Mouse (Mus musculus) hindlimb bud, embryonic 11.5 days (tissue): Measurements from ENCODE around the gene Ugt1a10.

Experiments used
- DNase-seq: peaks from one replicate; pipeline ENCODE4 v3.0.0-alpha.2; 2012; ENCODE audit warnings: low read depth, low spot score; ENCODE audit errors: extremely low spot score

Gene Ugt1a10

GRCm38 (mm10) chr1:88253106-88253505, 197.9 kb downstream of the Ugt1a10 start:
- no peak for DNase-seq

DNA sequence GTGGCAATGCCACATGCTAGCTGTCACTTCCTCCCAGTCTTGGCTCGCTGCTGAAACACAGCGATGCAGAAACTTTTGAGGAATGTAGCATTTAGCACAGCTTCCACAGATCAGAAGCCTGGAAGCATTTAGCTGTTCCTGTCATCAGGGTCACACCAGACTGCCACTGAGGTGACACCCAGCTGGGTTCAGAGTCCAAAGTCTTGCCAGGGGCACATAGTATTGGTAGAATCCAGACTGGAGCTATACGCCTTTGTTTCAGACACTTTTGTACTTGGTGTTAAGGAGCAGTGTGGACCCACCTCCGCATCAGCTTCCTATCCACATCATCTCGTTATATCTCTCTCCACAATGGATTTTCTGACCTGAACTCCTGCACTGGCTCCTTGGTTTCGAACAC, 198.4 kb downstream of the Ugt1a10 start:
- DNase-seq = no peak

- no peak for DNase-seq
Measured at GRCm38 (mm10) chr1:88254793-88255465, 199.7 kb downstream of the Ugt1a10 start.

DNA sequence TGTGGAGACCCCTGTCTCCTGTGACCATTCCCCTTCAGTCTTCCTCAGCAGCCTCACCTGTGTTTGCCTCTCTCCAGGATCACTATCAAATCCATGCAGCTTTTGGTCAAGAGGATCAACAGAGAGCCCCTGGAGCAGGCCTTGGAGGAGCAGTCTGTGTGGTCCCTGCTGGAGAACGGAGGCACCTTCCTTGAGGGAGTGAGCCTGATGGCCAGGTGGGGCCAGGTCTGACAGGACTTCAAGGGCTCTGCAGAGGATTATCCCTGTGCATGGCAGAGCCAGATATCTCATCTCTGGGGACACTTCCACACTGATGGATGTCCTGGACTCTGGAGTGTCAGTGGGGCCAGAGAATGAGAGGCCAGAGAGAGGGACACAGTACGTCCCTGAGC, 200.3 kb downstream of the Ugt1a10 start:
- DNase-seq = no peak

DNA sequence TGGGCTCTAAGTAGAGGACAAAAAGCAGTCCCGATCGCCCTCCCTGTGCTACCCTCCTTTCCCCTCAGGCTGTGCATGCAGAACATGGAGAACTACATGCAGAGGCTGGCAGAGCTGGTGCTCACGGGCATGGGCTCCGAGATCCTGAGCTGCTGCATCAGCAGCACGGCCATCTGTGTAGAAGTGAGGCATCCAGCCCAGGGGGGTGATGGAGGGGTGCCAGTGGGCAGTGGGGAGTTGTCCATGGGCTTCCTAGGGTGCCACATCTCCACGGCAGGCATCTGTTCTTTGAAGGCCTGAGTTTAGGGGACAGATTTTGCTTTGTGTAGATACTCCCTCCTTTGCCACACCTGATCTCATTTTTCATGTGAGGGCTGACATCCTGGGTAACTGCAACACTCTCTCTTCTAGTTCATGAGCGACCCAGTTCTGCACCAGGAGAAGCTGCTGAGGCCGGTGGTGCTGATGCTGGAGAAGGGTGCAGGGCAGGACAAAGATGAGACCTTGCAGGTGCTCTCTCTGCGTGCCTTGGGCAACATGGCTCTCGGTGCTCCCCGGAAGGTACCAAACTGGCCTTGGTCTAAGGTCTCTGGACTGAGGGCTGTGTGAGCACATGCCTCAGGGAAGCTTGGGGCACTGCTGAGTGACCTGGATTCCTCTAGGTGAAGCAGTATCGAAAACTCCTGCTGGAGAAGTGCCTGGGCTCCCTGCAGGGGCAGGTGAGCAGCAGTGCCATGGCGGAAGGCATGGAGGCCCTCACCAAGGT, 201.0 kb downstream of the Ugt1a10 start:
- no peak for DNase-seq

DNA sequence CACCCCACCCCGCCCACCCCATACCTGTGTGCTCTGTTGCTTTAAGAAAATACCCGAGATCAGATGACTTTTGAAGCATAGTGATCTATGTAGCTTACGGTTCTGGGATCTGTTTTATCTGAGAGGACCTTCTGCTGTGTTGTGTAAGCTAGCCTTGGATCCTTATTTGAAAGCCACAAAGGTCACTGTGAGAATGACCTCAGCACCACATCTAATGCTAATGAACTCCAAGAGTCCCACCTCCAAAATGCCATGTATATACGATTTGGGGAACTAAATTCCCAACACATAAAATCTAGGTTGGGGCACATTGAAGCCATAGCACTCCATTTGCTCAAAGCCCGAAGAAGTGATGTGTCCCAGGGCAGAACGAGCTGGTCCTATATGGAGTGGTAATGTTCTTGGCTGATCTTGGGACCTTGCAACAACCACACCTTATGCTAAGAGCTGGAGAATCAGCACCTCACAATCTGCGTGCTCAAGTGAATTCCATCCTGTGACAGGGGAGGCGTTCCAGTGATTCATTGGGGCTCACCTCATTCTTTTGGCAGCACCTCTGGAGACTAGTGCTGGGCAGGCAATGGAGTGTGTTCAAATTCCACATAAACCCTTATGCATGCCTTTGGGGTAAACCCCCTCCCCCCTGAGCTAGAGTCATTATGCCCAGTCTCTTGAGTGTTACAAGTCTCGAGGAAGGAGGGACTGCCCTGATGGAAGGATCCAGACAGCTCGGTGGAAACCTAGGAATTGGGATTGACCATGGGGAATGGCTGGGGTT, 201.9 kb downstream of the Ugt1a10 start:
- DNase-seq = no peak

- no peak for DNase-seq
Measured at GRCm38 (mm10) chr1:88257681-88258080, 202.5 kb downstream of the Ugt1a10 start.

GRCm38 (mm10) chr1:88258361-88258760, 203.2 kb downstream of the Ugt1a10 start:
- DNase-seq = no peak

DNA sequence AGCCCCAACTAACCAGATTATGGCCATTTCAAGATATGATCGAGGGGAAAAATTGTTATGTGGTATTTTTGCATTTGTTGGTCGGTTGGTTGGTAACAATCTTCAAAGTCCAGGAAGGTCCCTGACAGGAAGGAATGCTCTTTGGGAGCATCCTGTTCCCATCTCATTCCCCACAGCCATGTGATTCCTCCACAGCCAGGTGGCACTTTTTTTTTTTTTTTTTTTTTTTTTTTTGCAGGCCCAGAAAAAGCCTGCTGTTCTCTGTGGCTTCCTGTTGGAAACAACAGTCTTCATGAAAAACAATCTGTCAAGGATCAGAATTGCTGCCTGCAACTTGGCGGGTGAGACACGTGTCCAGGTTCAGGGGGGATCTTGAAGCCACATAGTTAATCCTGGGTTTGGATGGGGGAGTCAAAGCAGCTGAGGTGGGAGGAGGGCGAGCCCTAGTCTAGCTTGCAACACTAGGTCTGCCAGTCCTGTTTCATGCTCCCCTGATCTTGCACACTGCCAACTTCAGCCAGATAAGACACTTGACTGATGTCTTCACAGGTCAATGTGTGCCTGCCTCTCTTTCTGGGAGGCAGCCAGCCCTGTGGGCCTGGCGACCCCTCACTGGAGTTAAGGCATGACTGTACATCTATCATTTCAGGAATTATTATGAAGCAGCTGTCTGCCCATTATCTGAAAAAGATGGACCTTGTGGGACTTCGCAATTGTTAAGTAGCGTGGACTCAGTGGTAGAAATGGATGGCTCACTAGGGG, 203.9 kb downstream of the Ugt1a10 start:
- DNase-seq = no peak

GRCm38 (mm10) chr1:88259643-88260024, 204.4 kb downstream of the Ugt1a10 start:
- no peak for DNase-seq

DNA sequence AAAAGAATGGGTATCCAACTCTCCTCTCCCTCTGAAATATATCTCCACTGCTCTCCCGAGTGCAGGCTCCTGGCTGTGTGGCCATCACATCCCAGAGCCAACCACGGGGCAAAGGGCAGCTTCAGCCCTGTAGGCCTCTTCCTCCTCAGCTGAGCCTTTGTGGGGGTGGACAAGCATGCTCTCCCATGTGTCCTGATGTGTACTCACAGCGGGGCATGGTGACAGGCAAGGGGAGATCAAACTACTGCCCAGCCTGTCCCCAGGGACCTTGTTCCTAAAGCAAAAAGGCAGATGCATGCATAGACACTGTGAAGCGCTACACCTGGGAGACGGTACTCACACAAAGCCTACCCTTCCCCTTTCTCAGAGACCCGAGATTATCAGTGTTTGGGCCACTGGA, 204.9 kb downstream of the Ugt1a10 start:
- DNase-seq = no peak

DNA sequence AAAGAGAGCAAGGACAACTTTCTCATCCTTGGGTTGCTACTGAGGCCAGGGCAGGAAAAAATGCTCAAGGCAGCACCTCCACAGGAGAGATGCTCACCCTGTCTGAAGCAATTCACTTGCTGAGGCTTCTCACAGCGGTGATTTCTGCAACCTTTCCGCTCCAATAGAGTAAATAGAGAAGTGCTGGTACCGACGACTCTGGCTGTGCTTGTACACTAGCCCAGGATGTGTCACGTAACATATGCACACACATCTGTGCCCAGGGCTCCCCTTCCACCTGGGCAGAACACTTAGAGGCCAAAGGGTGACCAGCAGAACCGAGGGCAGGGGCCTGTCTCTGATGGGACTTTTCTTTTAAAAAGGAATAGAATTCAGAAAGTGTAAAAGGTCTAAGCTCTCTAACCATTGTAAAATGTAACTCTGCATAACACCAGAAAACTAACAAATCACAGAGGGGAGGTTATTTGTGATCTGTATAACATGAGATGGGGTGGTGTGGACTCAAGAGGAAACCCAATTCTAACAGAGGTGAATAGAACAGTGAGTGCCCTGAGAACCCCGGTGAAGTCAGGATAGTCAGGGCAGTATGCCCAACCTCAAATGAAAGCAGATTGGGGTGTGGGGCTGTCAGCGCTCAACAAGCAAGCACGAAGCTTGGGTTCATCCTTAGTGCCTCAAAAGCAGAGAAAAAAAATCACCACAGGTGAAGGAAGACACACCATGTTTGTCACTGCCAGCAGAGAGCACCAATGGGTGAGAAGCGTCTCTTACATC, 205.6 kb downstream of the Ugt1a10 start:
- no peak for DNase-seq

DNA sequence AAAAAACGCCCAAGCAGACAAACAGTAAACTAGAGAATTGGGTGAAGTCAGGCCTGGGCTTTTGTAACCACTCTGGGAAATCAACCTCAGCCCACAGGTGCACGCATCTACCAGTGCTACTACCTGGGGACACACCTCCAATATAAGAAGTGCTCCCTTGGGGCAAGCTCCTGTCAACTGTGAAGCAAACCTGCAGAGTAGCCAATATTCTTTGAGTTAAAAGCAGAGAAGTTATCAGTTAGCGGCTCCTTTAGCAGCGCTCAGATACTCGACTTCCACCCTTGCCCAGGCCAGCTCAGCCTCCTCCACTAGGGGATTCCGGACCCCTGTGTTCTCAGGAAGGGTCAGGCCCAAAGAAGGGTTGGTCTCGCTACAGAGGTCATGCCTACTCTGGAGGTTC, 206.5 kb downstream of the Ugt1a10 start:
- DNase-seq = no peak

DNA sequence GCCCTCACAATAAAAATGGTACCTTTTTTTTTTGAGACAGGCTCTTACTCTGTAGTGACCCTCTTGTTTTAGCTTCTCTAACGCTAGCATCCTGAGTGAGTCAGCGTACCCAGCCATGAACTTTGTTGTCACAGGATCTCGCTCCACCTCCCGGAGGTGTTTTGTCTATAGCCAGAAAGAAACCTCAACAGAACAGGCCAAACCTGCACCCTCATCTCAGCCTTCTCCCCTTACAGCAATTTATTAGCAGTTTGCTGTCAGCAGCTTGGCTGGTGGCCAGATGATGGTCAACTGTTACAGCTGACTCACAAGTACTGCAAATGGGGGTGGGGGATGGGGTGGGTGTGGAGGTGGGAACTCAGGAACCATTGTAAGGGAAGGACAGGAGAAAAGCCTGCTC, 207.1 kb downstream of the Ugt1a10 start:
- DNase-seq = no peak

GRCm38 (mm10) chr1:88262961-88263360, 207.8 kb downstream of the Ugt1a10 start:
- DNase-seq = no peak

DNA sequence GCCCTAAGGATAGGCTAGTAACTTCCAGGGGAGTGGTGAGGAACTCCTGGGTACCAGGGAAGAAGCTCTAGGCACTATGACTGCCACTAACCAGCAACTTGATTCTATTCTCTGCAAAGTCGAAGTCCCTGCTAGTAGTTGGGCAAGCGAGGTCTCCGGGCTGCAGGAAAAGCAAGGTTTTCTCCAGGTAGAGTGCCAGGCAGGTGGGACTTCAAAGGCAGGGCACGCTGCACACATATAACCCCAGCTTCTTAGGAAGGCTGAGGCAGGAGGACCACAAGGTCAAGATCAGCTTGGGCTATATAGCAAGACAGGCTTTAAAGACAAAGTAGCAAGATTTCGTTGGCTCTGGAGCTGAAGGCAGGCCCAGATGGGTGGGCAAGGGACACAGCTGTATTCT, 208.6 kb downstream of the Ugt1a10 start:
- DNase-seq = no peak

GRCm38 (mm10) chr1:88264237-88264868, 209.2 kb downstream of the Ugt1a10 start:
- no peak for DNase-seq

GRCm38 (mm10) chr1:88264869-88265240, 209.7 kb downstream of the Ugt1a10 start:
- no peak for DNase-seq

GRCm38 (mm10) chr1:88266123-88266522, 210.9 kb downstream of the Ugt1a10 start:
- DNase-seq = no peak

DNA sequence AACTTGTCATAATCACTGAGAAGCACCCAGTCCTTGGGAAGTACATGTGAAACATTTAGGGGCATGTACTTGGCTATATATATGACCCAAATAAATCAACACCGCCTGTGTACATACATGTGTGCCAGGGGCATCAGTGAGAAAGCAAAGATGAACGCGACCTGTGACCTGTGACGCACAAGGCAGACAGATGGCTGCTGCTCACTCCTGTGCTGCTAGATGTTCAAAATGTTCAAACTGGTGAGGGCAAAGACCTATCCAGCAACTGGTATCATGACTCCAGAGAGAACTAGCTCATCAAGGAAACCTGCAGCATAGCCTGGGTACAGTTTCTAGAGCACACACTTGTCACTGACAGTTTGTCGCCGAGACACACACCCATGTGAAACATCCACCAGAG, 212.3 kb downstream of the Ugt1a10 start:
- no peak for DNase-seq
